8 mouse cellular contexts compared by ENCODE assay signal in genomic region chr2:132815608-132816314, GRCm38 (mm10). TPM values are rescaled to one million over a fixed set of nuclear protein-coding genes. Genes with fewer than 3 reads are reported as not detected.
DNase-seq lines count a peak whose midpoint lies in the region; ATAC-seq and TF ChIP-seq lines count a peak whose summit lies in the region.

Gene Trmt6 (minus strand): TSS chr2:132816055.
Gene Mcm8 (plus strand): TSS chr2:132816141.

- H3K4me1 ChIP-seq in heart, embryonic 12.5 days (replicated peaks), result peaks cover 14% of the 10 kb centered on the region
- H3K4me1 ChIP-seq in kidney, postnatal 0 days (replicated peaks; ENCODE audit: insufficient read depth, low read length), result peaks cover 2% of the 10 kb centered on the region; the same call in 1 of the 2 replicates
- H3K4me1 ChIP-seq in liver, embryonic 11.5 days (replicated peaks; ENCODE audit: control insufficient read depth, insufficient read depth, low read length), result peaks cover 6% of the 10 kb centered on the region
- peaks cover 11% of the 10 kb centered on the region; the same call in 1 of the 2 replicates for H3K4me1 ChIP-seq in stomach, embryonic 14.5 days (ENCODE audit: control insufficient read depth, insufficient read depth, low read length)

- ATAC-seq in erythroid progenitor cell, adult 5-6 weeks (replicated peaks; ENCODE audit: low FRiP score, poor library complexity, severe bottlenecking), result peak; percentile 99
- peak; percentile 100 for ATAC-seq in heart, embryonic 12.5 days (ENCODE audit: insufficient number of reproducible peaks, low FRiP score)
- peak; percentile 100 for ATAC-seq in kidney, postnatal 0 days (replicated peaks; ENCODE audit: low FRiP score, low read depth)
- ATAC-seq in liver, embryonic 11.5 days (replicated peaks; ENCODE audit: low FRiP score), result peak; percentile 98
- peak; percentile 100 for ATAC-seq in stomach, embryonic 14.5 days (ENCODE audit: insufficient number of reproducible peaks, insufficient read depth, low FRiP score, low read depth)

- H3K36me3 ChIP-seq in heart, embryonic 12.5 days, result peaks cover 20% of the 10 kb centered on the region
- peaks cover 12% of the 10 kb centered on the region; the same call in 1 of the 2 replicates for H3K36me3 ChIP-seq in kidney, postnatal 0 days (ENCODE audit: insufficient read depth, low read length)
- H3K36me3 ChIP-seq in liver, embryonic 11.5 days (ENCODE audit: control insufficient read depth, insufficient read depth, low read length), result no peaks in the 10 kb centered on the region; the same call in 1 of the 2 replicates
- H3K36me3 ChIP-seq in stomach, embryonic 14.5 days (ENCODE audit: control insufficient read depth, insufficient read depth, low read length), result peaks cover 7% of the 10 kb centered on the region; the same call in 1 of the 2 replicates

- peak within 1 kb of the TSS; percentile 69 for H3K27ac ChIP-seq in heart, embryonic 12.5 days (ENCODE audit: poor library complexity, severe bottlenecking)
- peak within 1 kb of the TSS; percentile 39 for H3K27ac ChIP-seq in kidney, postnatal 0 days
- peak within 1 kb of the TSS; percentile 77 for H3K27ac ChIP-seq in liver, embryonic 11.5 days (ENCODE audit: low read depth, low read length)
- H3K27ac ChIP-seq in stomach, embryonic 14.5 days (ENCODE audit: low read length), result peak within 1 kb of the TSS; percentile 66

- H3K9ac ChIP-seq in heart, embryonic 12.5 days, result peak within 1 kb of the TSS; percentile 88
- peak within 1 kb of the TSS; percentile 80 for H3K9ac ChIP-seq in kidney, postnatal 0 days (ENCODE audit: low read depth, low read length)
- peak within 1 kb of the TSS; percentile 77 for H3K9ac ChIP-seq in liver, embryonic 11.5 days (ENCODE audit: low read depth, low read length)
- H3K9ac ChIP-seq in stomach, embryonic 14.5 days (replicated peaks; ENCODE audit: low read depth, low read length), result peak within 1 kb of the TSS; percentile 66

- H3K4me2 ChIP-seq in heart, embryonic 12.5 days, result peak within 1 kb of the TSS; percentile 74
- H3K4me2 ChIP-seq in kidney, postnatal 0 days (ENCODE audit: low read length), result peak within 1 kb of the TSS; percentile 85
- peak within 1 kb of the TSS; percentile 75 for H3K4me2 ChIP-seq in liver, embryonic 11.5 days
- H3K4me2 ChIP-seq in stomach, embryonic 14.5 days (replicated peaks; ENCODE audit: low read depth, low read length), result peak within 1 kb of the TSS; percentile 91

- H3K27me3 ChIP-seq in heart, embryonic 12.5 days (replicated peaks), result no peaks in the 10 kb centered on the region
- no peaks in the 10 kb centered on the region for H3K27me3 ChIP-seq in kidney, postnatal 0 days (ENCODE audit: insufficient read depth, low read length)
- H3K27me3 ChIP-seq in liver, embryonic 11.5 days (replicated peaks; ENCODE audit: control insufficient read depth, insufficient read depth, low read length), result no peaks in the 10 kb centered on the region
- no peaks in the 10 kb centered on the region for H3K27me3 ChIP-seq in stomach, embryonic 14.5 days (ENCODE audit: control insufficient read depth, insufficient read depth, low read length)

- H3K9me3 ChIP-seq in heart, embryonic 12.5 days (replicated peaks), result no peaks in the 10 kb centered on the region
- no peaks in the 10 kb centered on the region for H3K9me3 ChIP-seq in kidney, postnatal 0 days (replicated peaks; ENCODE audit: low read length)
- H3K9me3 ChIP-seq in liver, embryonic 11.5 days (ENCODE audit: control insufficient read depth, low read length), result no peaks in the 10 kb centered on the region
- no peaks in the 10 kb centered on the region for H3K9me3 ChIP-seq in stomach, embryonic 14.5 days (ENCODE audit: control insufficient read depth, low read depth, low read length)

- under 1% methylated on average over 59 of the region's 59 CpGs for WGBS in heart, embryonic 12.5 days
- WGBS in kidney, postnatal 0 days, result under 1% methylated on average over 59 of the region's 59 CpGs
- under 1% methylated on average over 59 of the region's 59 CpGs for WGBS in liver, embryonic 11.5 days
- WGBS in stomach, embryonic 14.5 days, result under 1% methylated on average over 59 of the region's 59 CpGs

- H3K4me3 ChIP-seq in heart, embryonic 12.5 days, result peak within 1 kb of the TSS; percentile 89
- H3K4me3 ChIP-seq in kidney, postnatal 0 days (replicated peaks; ENCODE audit: low read depth, low read length), result peak within 1 kb of the TSS; percentile 75
- peak within 1 kb of the TSS; percentile 83 for H3K4me3 ChIP-seq in liver, embryonic 11.5 days (ENCODE audit: low read depth, low read length)
- peak within 1 kb of the TSS; percentile 68 for H3K4me3 ChIP-seq in stomach, embryonic 14.5 days (ENCODE audit: low read depth, low read length)

- TF ChIP-seq CTCF in kidney, postnatal 0 days (IDR thresholded peaks at IDR 0.05; ENCODE audit: low read depth), result peak; percentile 32

- peak; percentile 98 for DNase-seq in CD4-positive helper T cell, adult 2 months (ENCODE audit: low read depth, low spot score)
- peak; percentile 93 for DNase-seq in brain, embryonic 18.5 days (ENCODE audit: low read depth, low spot score)
- DNase-seq in kidney, postnatal 0 days (ENCODE audit: low spot score), result peak; percentile 99
- DNase-seq in liver, embryonic 11.5 days (ENCODE audit: low spot score), result peak; percentile 95
- DNase-seq in naive thymus-derived CD4-positive, alpha-beta T cell, adult 2 months (ENCODE audit: low read depth), result peak; percentile 96

RNA-seq across cellular contexts. Expression of gene Trmt6, which starts in this region (rescaled TPM):
- 2.9 and 12.6 TPM in 2 replicates for total RNA-seq in erythroid progenitor cell, adult 5-6 weeks (2015; ENCODE audit: low replicate concordance)
- 4.3 and 7.7 TPM in 2 replicates for total RNA-seq in erythroid progenitor cell, adult 5-6 weeks (2017; ENCODE audit: low replicate concordance)
- 21.7 and 24.0 TPM in 2 replicates for polyA plus RNA-seq in heart, embryonic 12.5 days (2016; fragmentation: Nextera tagmentation; extraction: Ambion mirVana)
- polyA plus RNA-seq in kidney, postnatal 0 days (2015; fragmentation: Nextera tagmentation; extraction: Ambion mirVana), result 43.0 and 44.2 TPM in 2 replicates
- polyA plus RNA-seq in liver, embryonic 11.5 days (2014; fragmentation: Nextera tagmentation; extraction: Ambion mirVana), result 44.5 and 46.6 TPM in 2 replicates
- 29.6 and 33.4 TPM in 2 replicates for polyA plus RNA-seq in stomach, embryonic 14.5 days (2014; fragmentation: Nextera tagmentation; extraction: Ambion mirVana)

RNA-seq across cellular contexts. Expression of gene Mcm8, which starts in this region (rescaled TPM):
- total RNA-seq in erythroid progenitor cell, adult 5-6 weeks (2015; ENCODE audit: low replicate concordance), result 10.9 and 13.0 TPM in 2 replicates
- 2.5 and 8.3 TPM in 2 replicates for total RNA-seq in erythroid progenitor cell, adult 5-6 weeks (2017; ENCODE audit: low replicate concordance)
- 13.2 and 14.0 TPM in 2 replicates for polyA plus RNA-seq in heart, embryonic 12.5 days (2016; fragmentation: Nextera tagmentation; extraction: Ambion mirVana)
- polyA plus RNA-seq in kidney, postnatal 0 days (2015; fragmentation: Nextera tagmentation; extraction: Ambion mirVana), result 7.1 TPM in 2 replicates
- polyA plus RNA-seq in liver, embryonic 11.5 days (2014; fragmentation: Nextera tagmentation; extraction: Ambion mirVana), result 19.8 and 21.8 TPM in 2 replicates
- polyA plus RNA-seq in stomach, embryonic 14.5 days (2014; fragmentation: Nextera tagmentation; extraction: Ambion mirVana), result 13.7 and 17.2 TPM in 2 replicates

Comparison
In these comparisons a context has a peak if more than half of its experiments do, and no peak if none do; other contexts are left out.
1. Peak in every context shown above with its lines: DNase-seq, ATAC-seq, H3K4me3 ChIP-seq and H3K27ac ChIP-seq.